Mouse (Mus musculus) E14TG2a.4 (cell line): ENCODE measurements around the gene Nodal.
"Not testable (repeated sequence)": the region's sequence is repeated elsewhere in the genome, so short reads cannot be mapped to it uniquely, and the experiment has no call there.

Experiments used
- H3K27me3 ChIP-seq: 2 replicates; pipeline ENCODE4 v1.6.1; 2014; ENCODE audit warnings: low read length, control low read depth; ENCODE audit not compliant: insufficient read depth
- H3K36me3 ChIP-seq: 2 replicates; pipeline ENCODE4 v1.6.1; 2014; ENCODE audit warnings: low read length, control low read depth; ENCODE audit not compliant: insufficient read depth
- H3K4me1 ChIP-seq: replicated peaks from 2 replicates; pipeline ENCODE4 v1.6.1; 2014; ENCODE audit warnings: low read depth, low read length, control low read depth
- H3K4me3 ChIP-seq: replicated peaks from 2 replicates; pipeline ENCODE4 v1.5.1; 2014; ENCODE audit warnings: mild to moderate bottlenecking, low read length
- H3K9me3 ChIP-seq: 2 replicates; pipeline ENCODE4 v1.6.1; 2014; ENCODE audit warnings: low read length, control low read depth
- CTCF ChIP-seq: conservative IDR thresholded peaks from 2 replicates; pipeline ENCODE4 v1.5.1; 2014; ENCODE audit warnings: low read length
- NANOG ChIP-seq: IDR thresholded peaks from 2 replicates; pipeline ENCODE4 v1.6.1; 2014; ENCODE audit warnings: borderline replicate concordance, low read length, mixed read lengths
- POU5F1 ChIP-seq: IDR thresholded peaks from 2 replicates; pipeline ENCODE4 v1.6.1; 2014; ENCODE audit warnings: low read length, borderline replicate concordance

Gene Nodal

DNA sequence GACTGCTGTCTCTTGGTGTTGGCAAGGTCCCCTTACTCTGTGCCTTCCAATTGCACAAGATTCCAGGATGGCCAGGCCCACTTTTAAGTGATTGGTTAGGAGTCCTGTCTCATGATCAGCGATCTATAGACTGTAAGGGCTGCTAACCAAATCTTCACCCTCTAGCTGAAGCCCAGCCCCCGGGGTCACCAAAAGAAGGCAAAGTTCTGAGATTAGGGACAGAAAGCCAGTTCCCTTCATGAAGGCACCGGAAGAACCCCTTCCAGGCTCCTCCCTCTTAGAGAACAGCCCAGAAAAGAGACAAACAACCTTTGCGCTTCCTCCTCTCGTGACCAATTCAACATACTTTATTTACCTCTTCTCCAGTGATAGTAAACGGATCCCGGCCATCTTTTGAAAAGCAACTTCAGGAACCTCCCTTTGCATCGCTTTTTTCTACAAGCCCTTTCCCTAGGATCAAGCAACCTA, 33.7 kb downstream of the Nodal start:
- H3K27me3 ChIP-seq = no peaks in the 10 kb centered on the region
- H3K4me1 ChIP-seq = peaks cover 56% of the 10 kb centered on the region
- peak overlapping the region; percentile 100 for H3K4me3 ChIP-seq
- TF ChIP-seq CTCF (no peak), POU5F1 (no peak), NANOG (no peak)
- H3K9me3 ChIP-seq = no peaks in the 10 kb centered on the region
- peaks cover 43% of the 10 kb centered on the region for H3K36me3 ChIP-seq

- no peaks in the 10 kb centered on the region for H3K9me3 ChIP-seq
- H3K4me1 ChIP-seq = peaks cover 56% of the 10 kb centered on the region
- no peaks in the 10 kb centered on the region for H3K27me3 ChIP-seq
- TF ChIP-seq POU5F1 (no peak), NANOG (no peak), CTCF (no peak)
- H3K36me3 ChIP-seq = peaks cover 38% of the 10 kb centered on the region
- peak overlapping the region; percentile 100 for H3K4me3 ChIP-seq
These were observed 34.3 kb downstream of the Nodal start for GRCm38 (mm10) chr10:61451931-61452617.

- H3K9me3 ChIP-seq = no peaks in the 10 kb centered on the region
- peaks cover 32% of the 10 kb centered on the region for H3K36me3 ChIP-seq
- peaks cover 56% of the 10 kb centered on the region for H3K4me1 ChIP-seq
- TF ChIP-seq CTCF = no peak
- TF ChIP-seq NANOG = no peak
- TF ChIP-seq POU5F1 = no peak
- no peaks in the 10 kb centered on the region for H3K27me3 ChIP-seq
- peak within 1 kb of the TSS; percentile 100 for H3K4me3 ChIP-seq
These were observed 34.9 kb downstream of the Nodal start, which contains the start of gene Eif4ebp2 for GRCm38 (mm10) chr10:61452645-61453044. TSS of gene Eif4ebp2 (minus strand) at chr10:61452661.

GRCm38 (mm10) chr10:61453171-61453570, 35.4 kb downstream of the Nodal start:
- not testable (repeated sequence) for H3K9me3 ChIP-seq, H3K4me3 ChIP-seq, H3K27me3 ChIP-seq
- peaks cover 27% of the 10 kb centered on the region for H3K36me3 ChIP-seq
- H3K4me1 ChIP-seq = peaks cover 56% of the 10 kb centered on the region

DNA sequence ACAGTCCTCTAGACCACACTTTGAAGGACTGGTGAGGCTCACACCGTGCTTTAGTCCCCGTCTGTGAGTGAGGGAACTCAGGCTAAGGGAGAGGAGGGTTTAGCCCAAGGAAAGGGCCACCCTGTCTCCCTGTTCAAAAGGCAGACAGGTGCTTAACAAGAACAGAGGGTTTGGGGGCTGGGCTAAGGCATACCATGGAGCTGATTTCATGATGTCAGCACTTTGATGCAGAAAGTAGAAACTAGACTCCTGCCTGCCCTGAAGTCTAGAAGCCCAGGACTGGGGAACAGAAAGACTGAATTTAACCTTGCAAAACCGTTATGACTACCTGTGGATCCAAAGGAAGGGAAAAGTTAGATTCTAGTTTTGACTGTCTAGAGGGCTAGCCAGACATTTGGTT, 39.4 kb downstream of the Nodal start:
- no peak overlapping the region for H3K4me3 ChIP-seq
- TF ChIP-seq POU5F1 = no peak
- no peak for TF ChIP-seq CTCF
- TF ChIP-seq NANOG = no peak
- H3K36me3 ChIP-seq = no peaks in the 10 kb centered on the region
- H3K4me1 ChIP-seq = peaks cover 26% of the 10 kb centered on the region
- H3K9me3 ChIP-seq = no peaks in the 10 kb centered on the region
- no peaks in the 10 kb centered on the region for H3K27me3 ChIP-seq

GRCm38 (mm10) chr10:61465009-61465408, 47.2 kb downstream of the Nodal start:
- H3K9me3 ChIP-seq = no peaks in the 10 kb centered on the region
- no peaks in the 10 kb centered on the region for H3K36me3 ChIP-seq
- H3K4me1 ChIP-seq = peaks cover 34% of the 10 kb centered on the region
- H3K27me3 ChIP-seq = no peaks in the 10 kb centered on the region
- no peak for TF ChIP-seq NANOG
- no peak for TF ChIP-seq POU5F1
- no peak for TF ChIP-seq CTCF
- no peak overlapping the region for H3K4me3 ChIP-seq

DNA sequence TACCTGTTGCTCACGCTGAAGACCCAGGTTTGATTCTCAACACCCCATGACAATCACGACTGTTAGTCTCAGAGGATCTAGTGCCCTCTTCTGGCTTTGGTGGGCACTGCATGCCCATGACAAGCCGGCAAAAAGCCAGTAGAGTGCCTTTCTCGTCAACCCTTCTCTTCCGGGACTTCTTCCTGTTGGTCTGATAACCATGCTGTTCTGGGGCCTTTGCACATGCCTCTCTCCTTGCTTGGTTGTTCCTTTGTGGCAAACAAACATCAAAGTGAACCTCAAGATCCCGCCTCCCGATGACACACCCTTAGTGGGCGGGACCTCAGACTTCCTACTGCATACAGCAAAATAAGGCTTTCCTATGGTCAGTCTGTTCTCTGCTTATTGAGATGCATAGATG, 48.5 kb downstream of the Nodal start:
- no peak for TF ChIP-seq POU5F1
- TF ChIP-seq NANOG = no peak
- TF ChIP-seq CTCF = peak; percentile 98

GRCm38 (mm10) chr10:61466873-61467272, 49.1 kb downstream of the Nodal start:
- H3K4me3 ChIP-seq = no peak overlapping the region
- H3K4me1 ChIP-seq = peaks cover 31% of the 10 kb centered on the region
- TF ChIP-seq POU5F1 = no peak
- no peak for TF ChIP-seq NANOG
- TF ChIP-seq CTCF = peak; percentile 84

More for the DNA sequence above, 48.5 kb downstream of the Nodal start:
- no peaks in the 10 kb centered on the region for H3K27me3 ChIP-seq
- H3K4me3 ChIP-seq = peak overlapping the region; percentile 53; the same call in 1 of the 2 replicates
- peaks cover 34% of the 10 kb centered on the region for H3K4me1 ChIP-seq
- no peaks in the 10 kb centered on the region for H3K36me3 ChIP-seq
- no peaks in the 10 kb centered on the region for H3K9me3 ChIP-seq

GRCm38 (mm10) chr10:61468900-61469299, 51.1 kb downstream of the Nodal start:
- no peaks in the 10 kb centered on the region for H3K36me3 ChIP-seq
- peaks cover 2% of the 10 kb centered on the region; the same call in 1 of the 2 replicates for H3K27me3 ChIP-seq
- no peaks in the 10 kb centered on the region for H3K9me3 ChIP-seq
- H3K4me1 ChIP-seq = peaks cover 26% of the 10 kb centered on the region
- TF ChIP-seq CTCF (no peak), POU5F1 (no peak), NANOG (no peak)
- no peak overlapping the region for H3K4me3 ChIP-seq

More at GRCm38 (mm10) chr10:61466873-61467272, 49.1 kb downstream of the Nodal start:
- no peaks in the 10 kb centered on the region for H3K36me3 ChIP-seq
- no peaks in the 10 kb centered on the region for H3K9me3 ChIP-seq
- H3K27me3 ChIP-seq = no peaks in the 10 kb centered on the region
